Mouse (Mus musculus) left cerebral cortex, postnatal 36 days (tissue): ENCODE results near the gene Hand2. TPM values are rescaled to one million over a fixed set of nuclear protein-coding genes. Genes with fewer than 3 reads are reported as not detected.

Source experiments
- DNase-seq, 2 experiments: peaks; one replicate each; pipeline ENCODE4 v3.0.0; 2021 to 2022; ENCODE audit warnings: low spot score in 2 of 2, mixed read lengths in 1 of 2
- intact Hi-C: fragments of 180-260 bp; cut with DNase I; formaldehyde crosslinking; loops from one replicate; pipeline ENCODE4 v1.15.1; 2025
- total RNA-seq, 2 experiments: library from RNA; stranded (reverse); gene quantifications; 2 replicates each; pipeline ENCODE4 v1.2.3; 2021

The Hand2 gene
- not detected for total RNA-seq

DNA sequence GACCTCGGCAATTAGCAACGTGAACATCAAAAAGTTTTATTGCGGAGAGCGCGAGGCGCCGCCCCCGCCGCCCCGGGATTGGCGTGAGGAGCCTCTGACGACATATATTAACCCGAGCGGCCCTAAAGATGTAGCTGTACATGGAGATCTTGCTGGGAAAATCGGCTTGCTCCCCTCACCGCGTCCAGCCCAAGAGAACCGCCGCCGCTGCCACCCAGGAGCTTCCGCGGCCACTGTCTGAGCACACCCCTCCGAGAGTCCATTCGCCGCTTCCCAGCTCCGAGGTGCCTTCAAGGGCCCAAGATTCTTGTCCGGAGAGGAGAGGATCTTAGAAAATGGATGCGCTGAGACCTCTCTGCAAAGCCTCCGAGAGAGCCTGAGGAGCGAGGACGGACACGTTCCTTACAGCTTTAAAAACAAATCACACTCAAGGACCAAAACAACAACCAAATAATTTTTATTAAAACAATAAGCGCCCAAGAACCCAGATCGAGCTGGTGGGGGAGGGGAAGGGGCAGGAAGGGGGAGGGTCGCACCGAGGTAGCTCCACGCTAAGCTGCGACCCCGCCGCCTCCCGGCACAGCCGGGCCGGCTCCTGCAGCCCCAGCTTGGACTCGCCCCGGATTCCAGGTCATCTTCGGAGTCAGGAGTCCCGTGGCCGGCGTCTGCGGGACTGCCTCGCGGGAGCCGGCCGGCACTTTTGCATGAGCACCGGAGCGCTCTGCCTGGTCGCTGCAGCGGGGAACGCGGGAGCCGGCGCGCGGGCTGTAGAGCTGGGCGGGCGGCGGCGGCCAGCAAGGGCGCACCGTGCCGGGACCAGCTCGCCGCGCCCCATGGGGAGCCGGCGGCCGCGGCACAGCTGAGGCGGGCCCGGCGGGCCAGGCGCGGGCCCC, at the start of gene Hand2:
TSS of gene Hand2 (plus strand) at position 133 of the 893 bp plus-strand sequence.
- intact Hi-C loops, result no loop called here

DNA sequence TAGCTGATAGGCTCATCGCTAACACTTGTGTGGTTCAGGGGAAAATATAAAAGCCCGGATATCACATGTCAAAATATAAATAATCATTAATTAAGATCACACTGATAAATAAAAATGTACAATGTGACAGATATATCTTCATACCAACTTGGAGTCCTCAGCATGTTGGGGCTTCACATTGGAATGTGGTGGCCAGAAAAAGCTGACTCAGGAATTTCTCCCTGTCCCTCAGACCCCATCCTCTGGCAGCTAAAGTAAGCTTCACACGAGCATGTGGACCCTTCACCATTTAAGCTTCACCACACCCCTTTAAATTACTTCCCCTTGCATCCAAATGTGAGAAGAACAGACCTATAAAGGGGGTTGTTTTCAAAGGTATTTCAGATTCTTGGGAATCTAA, 47.7 kb upstream of the Hand2 start:
- no peak for DNase-seq
- intact Hi-C loops, result no loop called here

More for the DNA sequence above, at the start of gene Hand2:
- DNase-seq, result no peak

DNA sequence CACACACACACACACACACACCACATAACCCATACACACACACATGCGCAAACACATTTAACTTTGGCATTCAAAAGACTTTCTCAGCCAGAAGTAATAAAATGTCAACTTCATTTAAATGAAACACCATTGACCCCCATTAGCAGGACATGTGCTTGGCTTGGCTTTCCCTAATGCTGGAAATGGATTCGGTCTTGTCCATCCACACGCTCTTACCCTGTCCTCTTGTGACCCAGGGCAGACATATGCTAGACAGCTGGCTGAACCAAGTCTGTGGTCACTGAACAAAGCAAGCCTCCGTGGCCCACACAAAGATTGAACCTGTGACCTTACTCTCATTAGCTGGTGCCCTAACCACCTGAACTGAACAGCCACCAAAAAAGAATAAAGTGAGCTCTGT, 27.3 kb upstream of the Hand2 start:
- intact Hi-C loops, result no loop called here
- no peak for DNase-seq

GRCm38 (mm10) chr8:57303513-57303912, 17.3 kb upstream of the Hand2 start:
- DNase-seq, result no peak
- intact Hi-C loops, result no loop called here

DNA sequence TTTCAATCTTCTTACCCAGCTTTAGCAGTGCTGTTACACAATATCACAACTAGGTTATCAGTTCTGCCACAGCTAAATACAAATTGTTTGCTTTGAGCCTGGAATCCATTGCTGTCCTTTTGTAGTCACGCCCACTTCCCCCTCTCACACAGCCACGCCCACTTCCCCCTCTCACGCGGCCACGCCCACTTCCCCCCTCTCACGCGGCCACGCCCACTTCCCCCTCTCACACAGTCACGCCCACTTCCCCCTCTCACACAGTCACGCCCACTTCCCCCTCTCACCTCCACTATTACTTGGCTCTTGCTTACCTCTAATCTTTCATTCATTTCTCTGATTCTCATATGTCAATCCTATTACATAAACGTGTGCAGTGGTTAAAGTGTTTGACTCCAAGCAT, 15.8 kb upstream of the Hand2 start:
- no peak for DNase-seq
- intact Hi-C loops, result no loop called here

GRCm38 (mm10) chr8:57306441-57306840, 14.3 kb upstream of the Hand2 start:
- no peak for DNase-seq
- intact Hi-C loops, result no loop called here

- no peak for DNase-seq
- intact Hi-C loops, result loop anchor here (5.0 kb wide), 1 partner anchor 37 kb away; no protein-coding TSS in a partner anchor
Observed at GRCm38 (mm10) chr8:57309844-57310485, 10.8 kb upstream of the Hand2 start.

DNA sequence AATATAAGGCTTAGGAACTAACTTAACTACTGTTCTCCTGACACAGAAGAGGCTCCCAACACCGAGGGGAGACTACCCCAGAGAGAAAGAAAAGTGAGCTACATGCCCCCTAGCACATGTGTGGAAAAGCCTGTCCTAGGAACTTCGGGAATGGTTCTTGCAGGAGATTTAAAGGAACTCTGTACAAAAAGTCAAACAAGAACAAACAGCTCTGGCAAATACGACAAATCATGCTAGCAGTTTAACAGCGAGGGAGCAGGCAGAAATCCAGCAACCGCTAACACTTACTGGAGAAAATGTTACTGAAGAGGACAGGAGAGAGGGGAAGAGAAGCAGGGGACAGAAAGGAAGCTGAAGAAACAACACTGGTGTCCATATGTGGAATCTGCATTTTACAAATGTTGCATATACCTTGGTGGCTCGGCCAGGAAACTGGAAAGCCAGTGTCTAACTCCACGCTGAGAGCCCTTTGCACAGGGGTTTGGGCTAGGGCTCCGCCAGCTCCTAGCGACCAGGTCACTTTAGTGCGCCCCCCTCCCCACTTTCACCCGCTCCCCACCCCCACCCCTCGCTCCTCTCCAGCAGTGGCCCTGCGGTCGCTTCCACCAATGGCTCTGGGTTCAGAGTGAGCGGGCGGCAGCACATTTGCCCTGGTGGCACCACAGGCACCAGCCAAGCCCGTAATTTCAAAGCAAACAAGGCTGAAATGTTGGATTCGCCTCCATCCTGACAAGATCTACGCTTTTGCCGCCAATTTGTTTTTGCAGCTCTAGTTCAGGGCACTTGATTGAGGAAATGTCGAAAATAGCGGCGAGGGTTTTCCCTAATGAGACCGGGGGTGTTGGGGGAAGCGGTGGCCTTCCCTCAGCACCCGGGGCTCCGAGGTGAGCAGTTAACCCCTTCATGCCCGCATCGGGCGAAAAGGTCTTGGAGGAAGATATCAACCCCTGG, 8.5 kb upstream of the Hand2 start:
- DNase-seq, result no peak
- intact Hi-C loops, result loop anchor here (5.0 kb wide), 1 partner anchor 35 kb away; no protein-coding TSS in a partner anchor

DNA sequence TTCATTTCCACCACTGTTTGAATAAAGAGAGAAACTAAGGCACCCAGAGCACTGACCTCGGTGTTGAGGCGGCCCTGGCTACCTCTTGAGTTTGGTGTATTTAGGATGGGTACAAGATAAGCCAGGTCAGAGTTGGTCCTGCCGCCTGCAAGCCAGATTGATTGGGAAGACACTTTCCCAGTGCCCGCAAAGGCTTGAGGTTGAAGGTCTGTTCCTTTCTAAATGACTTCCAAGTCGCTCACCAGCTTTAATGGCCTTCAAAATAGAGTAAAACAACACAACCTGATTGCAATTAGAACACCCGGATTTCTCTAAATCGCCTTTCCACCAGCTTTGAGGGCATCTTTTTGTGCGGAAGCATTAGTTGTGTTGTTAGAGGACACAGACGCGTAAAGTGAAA, 7.2 kb upstream of the Hand2 start:
- no peak for DNase-seq
- intact Hi-C loops, result loop anchor here (5.0 kb wide), 1 partner anchor 34 kb away; no protein-coding TSS in a partner anchor

DNA sequence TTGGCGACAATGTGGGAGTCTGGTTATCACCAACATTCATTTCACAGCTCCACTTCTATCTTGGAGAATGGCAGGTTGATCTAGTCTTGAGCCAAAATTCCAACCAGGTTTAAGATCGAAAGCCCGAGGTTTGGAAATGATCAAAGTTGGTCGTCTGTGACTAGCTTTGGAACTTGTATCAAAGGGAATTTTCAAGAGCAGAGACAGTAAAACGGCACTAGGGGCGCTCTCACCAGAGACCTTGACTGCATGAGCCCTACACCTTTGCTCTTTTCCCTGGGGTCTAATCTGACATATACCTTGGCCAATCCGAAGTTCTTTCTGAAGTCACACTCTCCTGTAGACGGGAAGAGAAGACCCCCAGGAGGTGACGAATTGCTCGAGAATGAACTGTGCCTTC, 6.6 kb upstream of the Hand2 start:
- no peak for DNase-seq
- intact Hi-C loops, result loop anchor here (5.0 kb wide), 1 partner anchor 33 kb away; no protein-coding TSS in a partner anchor

DNA sequence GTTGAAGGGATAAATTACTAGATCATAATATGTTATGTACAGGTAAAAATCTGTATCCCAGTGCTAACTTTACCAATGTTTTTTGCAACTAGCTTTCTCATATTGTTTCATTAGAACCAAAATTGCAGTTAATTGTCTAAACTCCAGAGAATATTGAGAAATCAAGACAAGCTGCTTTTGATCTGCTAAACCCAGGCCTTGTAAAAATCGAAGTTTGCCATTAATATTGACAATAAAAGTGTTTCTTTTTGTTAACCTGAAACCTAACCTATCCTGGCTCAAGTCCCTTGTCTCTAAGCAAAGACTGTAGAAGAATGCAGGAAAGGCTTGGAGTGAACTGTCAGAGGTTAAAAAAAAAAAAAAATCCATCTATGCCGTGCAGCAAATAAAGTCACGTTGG, 5.3 kb upstream of the Hand2 start:
- intact Hi-C loops, result no loop called here
- no peak for DNase-seq

GRCm38 (mm10) chr8:57317107-57317506, 3.7 kb upstream of the Hand2 start:
- DNase-seq, result no peak
- intact Hi-C loops, result no loop called here

- intact Hi-C loops, result no loop called here
- no peak for DNase-seq
Observed at GRCm38 (mm10) chr8:57317890-57318480, 2.8 kb upstream of the Hand2 start.

- intact Hi-C loops, result no loop called here
- no peak for DNase-seq
Observed at GRCm38 (mm10) chr8:57319092-57319980, 1.4 kb upstream of the Hand2 start.

DNA sequence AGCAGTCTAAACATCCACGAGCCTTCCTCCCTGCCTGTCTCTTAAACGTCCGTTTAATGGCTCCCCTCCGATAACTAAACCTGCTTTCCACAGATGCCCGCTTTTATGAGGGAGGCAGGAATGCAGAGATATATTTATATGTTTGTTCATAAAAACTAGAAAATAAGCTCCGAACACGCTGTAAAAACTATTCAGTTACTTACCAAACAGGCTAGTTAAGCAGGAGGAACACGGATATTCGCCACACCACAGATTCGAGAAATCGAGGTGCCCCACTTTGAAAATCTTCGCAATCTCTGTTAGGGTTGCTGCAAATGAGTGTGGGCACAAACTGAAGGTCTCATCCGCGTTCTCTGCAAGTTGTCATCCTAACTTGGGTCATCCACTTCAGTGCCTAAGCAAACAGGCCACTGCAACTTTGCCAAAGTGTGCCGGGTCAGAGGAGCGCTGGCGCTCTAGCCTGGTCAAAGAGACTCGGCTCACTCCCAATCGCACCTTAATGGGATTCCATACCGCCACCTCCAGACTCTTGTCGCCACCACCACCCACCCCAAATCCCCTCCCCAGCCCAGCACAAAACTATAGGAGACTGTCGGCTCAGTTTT, 700 bp upstream of the Hand2 start:
- intact Hi-C loops, result no loop called here
- no peak for DNase-seq

DNA sequence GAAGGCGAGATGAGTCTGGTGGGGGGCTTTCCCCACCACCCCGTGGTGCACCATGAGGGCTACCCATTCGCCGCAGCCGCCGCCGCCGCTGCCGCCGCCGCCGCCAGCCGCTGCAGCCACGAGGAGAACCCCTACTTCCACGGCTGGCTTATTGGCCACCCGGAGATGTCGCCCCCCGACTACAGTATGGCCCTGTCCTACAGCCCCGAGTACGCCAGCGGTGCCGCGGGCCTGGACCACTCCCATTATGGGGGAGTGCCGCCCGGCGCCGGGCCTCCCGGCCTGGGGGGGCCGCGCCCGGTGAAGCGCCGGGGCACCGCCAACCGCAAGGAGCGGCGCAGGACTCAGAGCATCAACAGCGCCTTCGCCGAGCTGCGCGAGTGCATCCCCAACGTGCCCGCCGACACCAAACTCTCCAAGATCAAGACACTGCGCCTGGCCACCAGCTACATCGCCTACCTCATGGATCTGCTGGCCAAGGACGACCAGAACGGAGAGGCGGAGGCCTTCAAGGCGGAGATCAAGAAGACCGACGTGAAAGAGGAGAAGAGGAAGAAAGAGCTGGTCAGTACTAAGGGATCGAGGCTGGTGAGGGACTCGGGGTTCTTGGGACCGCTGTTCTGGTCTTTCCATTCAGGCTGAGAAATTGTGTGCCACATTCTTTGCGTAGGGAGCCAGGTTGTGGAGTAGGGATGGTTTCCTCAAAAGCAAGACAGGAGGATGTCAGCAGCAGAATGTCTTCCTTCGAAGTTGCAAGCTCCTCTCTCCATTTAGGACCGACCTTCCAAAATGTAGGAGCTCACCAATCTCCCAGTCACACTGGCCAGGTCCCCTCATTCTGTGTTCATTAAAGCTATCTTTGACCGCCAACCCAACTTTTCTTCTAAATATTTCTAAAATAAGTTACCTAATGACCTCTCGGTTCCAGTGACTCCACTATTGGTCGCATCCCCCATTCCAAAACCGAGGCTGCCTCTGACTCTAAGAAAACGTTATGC, 1.4 kb downstream of the Hand2 start:
- DNase-seq, result no peak
- intact Hi-C loops, result no loop called here
